22 mouse cellular contexts compared by ENCODE assay signal in genomic region chr9:90597894-90598293, GRCm38 (mm10).
DNase-seq lines count a peak whose midpoint lies in the region; ATAC-seq lines count a peak whose summit lies in the region.
"Had no signal": no experiment of that assay in that cellular context is flagged by ENCODE, and none has a peak within 500 bp of the region (broad histone marks: within the 10 kb centered on the region; RNA-seq: fewer than 3 reads in every experiment).

No protein-coding gene starts in this region.

- no peak overlapping the region for H3K27ac ChIP-seq in hindbrain, embryonic 11.5 days (ENCODE audit: low read depth, low read length)
- no peak overlapping the region for H3K27ac ChIP-seq in hindbrain, embryonic 16.5 days (ENCODE audit: low read depth, low read length)
- H3K27ac ChIP-seq in embryonic facial prominence, embryonic 11.5 days (replicated peaks; ENCODE audit: low read depth, low read length) = no peak overlapping the region
- H3K27ac ChIP-seq: forebrain, embryonic 13.5 days; gastrocnemius, adult 2 months; hindbrain, embryonic 13.5 days had no signal

- no peaks in the 10 kb centered on the region for H3K4me1 ChIP-seq in hindbrain, embryonic 11.5 days (replicated peaks; ENCODE audit: control insufficient read depth, insufficient read depth, low read length)
- no peaks in the 10 kb centered on the region for H3K4me1 ChIP-seq in hindbrain, embryonic 16.5 days (ENCODE audit: control insufficient read depth, insufficient read depth, low read depth, low read length)
- H3K4me1 ChIP-seq in embryonic facial prominence, embryonic 11.5 days (ENCODE audit: control insufficient read depth, insufficient read depth, low read length) = no peaks in the 10 kb centered on the region
- H3K4me1 ChIP-seq: forebrain, embryonic 13.5 days; hindbrain, embryonic 13.5 days had no signal

- H3K4me2 ChIP-seq in hindbrain, embryonic 11.5 days (replicated peaks; ENCODE audit: low read depth, low read length) = no peak overlapping the region
- H3K4me2 ChIP-seq in hindbrain, embryonic 16.5 days (ENCODE audit: low read length) = no peak overlapping the region
- H3K4me2 ChIP-seq in embryonic facial prominence, embryonic 11.5 days (ENCODE audit: low read depth, low read length) = no peak overlapping the region
- H3K4me2 ChIP-seq: forebrain, embryonic 13.5 days; hindbrain, embryonic 13.5 days had no signal

- no peak overlapping the region for H3K9ac ChIP-seq in hindbrain, embryonic 11.5 days (ENCODE audit: low read depth, low read length)
- H3K9ac ChIP-seq in hindbrain, embryonic 16.5 days (ENCODE audit: low read depth, low read length) = no peak overlapping the region
- H3K9ac ChIP-seq in embryonic facial prominence, embryonic 11.5 days (replicated peaks; ENCODE audit: low read length) = no peak overlapping the region
- H3K9ac ChIP-seq: forebrain, embryonic 13.5 days; forebrain, postnatal 0 days; hindbrain, embryonic 13.5 days had no signal

- H3K27me3 ChIP-seq in hindbrain, embryonic 11.5 days (ENCODE audit: control insufficient read depth, insufficient read depth, low read length) = no peaks in the 10 kb centered on the region
- H3K27me3 ChIP-seq in hindbrain, embryonic 16.5 days (replicated peaks; ENCODE audit: control insufficient read depth, insufficient read depth, low read length) = no peaks in the 10 kb centered on the region
- H3K27me3 ChIP-seq in embryonic facial prominence, embryonic 11.5 days (ENCODE audit: control insufficient read depth, insufficient read depth, low read length) = no peaks in the 10 kb centered on the region
- H3K27me3 ChIP-seq: forebrain, embryonic 13.5 days; hindbrain, embryonic 13.5 days had no signal

- DNase-seq in hindbrain, embryonic 11.5 days (ENCODE audit: low spot score) = peak; percentile 19
- DNase-seq in embryo, embryonic 11 days = peak; percentile 59
- DNase-seq in embryonic facial prominence, embryonic 11.5 days (ENCODE audit: low spot score) = peak; percentile 56
- DNase-seq in ovary, postnatal 36 days (ENCODE audit: low spot score) = no peak
- no peak for DNase-seq in heart, adult 11 months
- no peak for DNase-seq in spleen, postnatal 14 days (ENCODE audit: low spot score in 2 of 2)
- DNase-seq: adrenal gland, adult 8-10 months; B cell, adult 2 months; cerebellum, adult 11 months; cerebellum, adult 8-10 months; cerebellum, postnatal 14 days; forebrain, postnatal 0 days; gastrocnemius, adult 2 months; gastrocnemius, postnatal 25 days; heart, postnatal 10 days; heart, postnatal 4 days had no signal

- no peak for ATAC-seq in hindbrain, embryonic 11.5 days (ENCODE audit: low FRiP score)
- no peak for ATAC-seq in hindbrain, embryonic 16.5 days
- no peak for ATAC-seq in embryonic facial prominence, embryonic 11.5 days (replicated peaks; ENCODE audit: insufficient number of reproducible peaks, low FRiP score, low TSS enrichment, low read depth)
- ATAC-seq: CD4-positive, CD25-positive, alpha-beta regulatory T cell, adult 4 months; forebrain, embryonic 13.5 days; forebrain, postnatal 0 days; intestine, embryonic 16.5 days had no signal

- no peak overlapping the region for H3K4me3 ChIP-seq in hindbrain, embryonic 11.5 days (ENCODE audit: low read depth, low read length)
- H3K4me3 ChIP-seq in hindbrain, embryonic 16.5 days (ENCODE audit: low read length) = no peak overlapping the region
- no peak overlapping the region for H3K4me3 ChIP-seq in embryonic facial prominence, embryonic 11.5 days (ENCODE audit: low read depth, low read length)
- H3K4me3 ChIP-seq: forebrain, embryonic 13.5 days; gastrocnemius, adult 2 months; hindbrain, embryonic 13.5 days had no signal

- H3K9me3 ChIP-seq in hindbrain, embryonic 11.5 days (ENCODE audit: control insufficient read depth, low read length) = no peaks in the 10 kb centered on the region
- H3K9me3 ChIP-seq in hindbrain, embryonic 16.5 days (ENCODE audit: control insufficient read depth, low read length) = no peaks in the 10 kb centered on the region
- no peaks in the 10 kb centered on the region for H3K9me3 ChIP-seq in embryonic facial prominence, embryonic 11.5 days (replicated peaks; ENCODE audit: control insufficient read depth, low read length)
- H3K9me3 ChIP-seq: forebrain, embryonic 13.5 days; G1E; hindbrain, embryonic 13.5 days had no signal

- 63% methylated on average over 4 of the region's 4 CpGs for WGBS in hindbrain, embryonic 11.5 days
- 74% methylated on average over 4 of the region's 4 CpGs for WGBS in hindbrain, embryonic 16.5 days
- WGBS in embryonic facial prominence, embryonic 11.5 days = 31% methylated on average over 4 of the region's 4 CpGs

- H3K36me3 ChIP-seq in hindbrain, embryonic 11.5 days (ENCODE audit: control insufficient read depth, insufficient read depth, low read length) = no peaks in the 10 kb centered on the region
- H3K36me3 ChIP-seq in hindbrain, embryonic 16.5 days (ENCODE audit: control insufficient read depth, insufficient read depth, low read length) = no peaks in the 10 kb centered on the region
- no peaks in the 10 kb centered on the region for H3K36me3 ChIP-seq in embryonic facial prominence, embryonic 11.5 days (replicated peaks; ENCODE audit: control insufficient read depth, insufficient read depth, low read depth, low read length)
- H3K36me3 ChIP-seq: G1E; hindbrain, embryonic 13.5 days had no signal

Comparison
In these comparisons a context has a peak if more than half of its experiments do, and no peak if none do; other contexts are left out.
1. DNase-seq: peak in hindbrain, embryonic 11.5 days (single experiment), embryo, embryonic 11 days (single experiment) and embryonic facial prominence, embryonic 11.5 days (single experiment); none in ovary, postnatal 36 days (single experiment), heart, adult 11 months (single experiment) and spleen, postnatal 14 days (0 of 2).